Mouse (Mus musculus) hindbrain, embryonic 15.5 days (tissue): ENCODE data around the gene Cdc34. TPM values are rescaled to one million over a fixed set of nuclear protein-coding genes. Genes with fewer than 3 reads are reported as not detected.

Experiments
- ATAC-seq: fragments of 200-750 bp; cut with Nextera tagmentation; 2 replicates; pipeline ENCODE4 v1.8.0; 2017; ENCODE audit warnings: low read depth, moderate number of reproducible peaks, moderate TSS enrichment; ENCODE audit not compliant: low FRiP score
- H3K27ac ChIP-seq: fragments of 300-500 bp; sonication (generic); replicated peaks from 2 replicates; pipeline ENCODE4 v1.5.1; 2015; ENCODE audit warnings: mild to moderate bottlenecking, inconsistent platforms
- H3K27me3 ChIP-seq: fragments of 300-500 bp; sonication (generic); 2 replicates; pipeline ENCODE4 v1.6.1; 2015; ENCODE audit warnings: control low read depth, inconsistent platforms
- H3K36me3 ChIP-seq: fragments of 300-500 bp; sonication (generic); 2 replicates; pipeline ENCODE4 v1.6.1; 2015; ENCODE audit warnings: control low read depth, inconsistent platforms
- H3K4me1 ChIP-seq: fragments of 300-500 bp; sonication (generic); replicated peaks from 2 replicates; pipeline ENCODE4 v1.6.1; 2015; ENCODE audit warnings: control low read depth, inconsistent platforms
- H3K4me2 ChIP-seq: fragments of 300-500 bp; sonication (generic); 2 replicates; pipeline ENCODE4 v1.6.1; 2015; ENCODE audit warnings: moderate library complexity, mild to moderate bottlenecking, inconsistent platforms
- H3K4me3 ChIP-seq: fragments of 300-500 bp; sonication (generic); 2 replicates; pipeline ENCODE4 v1.5.1; 2015; ENCODE audit warnings: mild to moderate bottlenecking, inconsistent platforms
- H3K9ac ChIP-seq: fragments of 300-500 bp; sonication (generic); 2 replicates; pipeline ENCODE4 v1.6.1; 2015; ENCODE audit warnings: inconsistent platforms
- H3K9me3 ChIP-seq: fragments of 300-500 bp; sonication (generic); 2 replicates; pipeline ENCODE4 v1.6.1; 2016; ENCODE audit warnings: control low read depth, inconsistent platforms
- whole genome bisulfite sequencing: fragments of 180-500 bp; shearing (Covaris S2); methylation state at CpG from one replicate; pipeline ENCODE4 v1.1.7; 2015; 5-methylcytosine and 5-hydroxymethylcytosine counted together
- polyA plus RNA-seq: library from polyadenylated mRNA; unstranded; fragments of >200 nt; fragmentation: Nextera tagmentation; extraction: Ambion mirVana; gene quantifications from 2 replicates; pipeline ENCODE4 v1.2.1, GENCODE M21; 2015

Cdc34 gene
- polyA plus RNA-seq, 1 experiment from 2014 or later: 91.7 TPM

GRCm38 (mm10) chr10:79660298-79660697, 21.7 kb upstream of the Cdc34 start:
- ATAC-seq: no peak
- H3K27ac ChIP-seq: no peak overlapping the region
- 78% methylated on average over 2 of the region's 2 CpGs for WGBS

DNA sequence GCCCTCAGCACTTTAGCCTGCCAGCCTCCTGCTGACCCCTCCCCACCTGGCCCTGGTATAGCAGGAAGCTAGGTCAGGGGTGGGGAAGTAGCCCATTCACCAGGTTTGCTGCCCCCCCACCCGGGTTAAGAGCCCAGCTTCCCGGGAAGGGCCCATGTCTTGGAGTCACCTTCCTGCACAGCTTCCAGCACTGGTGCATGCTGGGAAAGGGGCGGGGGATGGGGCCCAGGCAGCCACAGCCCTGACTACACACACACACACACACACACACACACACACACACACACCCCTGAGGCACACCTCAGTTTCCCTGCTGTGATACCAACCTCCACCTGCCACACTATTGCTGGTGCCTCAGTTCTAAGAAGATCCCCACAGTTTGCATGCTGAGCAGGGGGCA, 20.1 kb upstream of the Cdc34 start:
- H3K4me3 ChIP-seq: no peak overlapping the region
- no peaks in the 10 kb centered on the region for H3K36me3 ChIP-seq
- WGBS: 48% methylated on average over 3 of the region's 3 CpGs
- no peaks in the 10 kb centered on the region for H3K4me1 ChIP-seq
- no peak overlapping the region for H3K27ac ChIP-seq
- H3K4me2 ChIP-seq: no peak overlapping the region
- no peak for ATAC-seq
- no peak overlapping the region for H3K9ac ChIP-seq
- no peaks in the 10 kb centered on the region for H3K27me3 ChIP-seq
- H3K9me3 ChIP-seq: no peaks in the 10 kb centered on the region

More at GRCm38 (mm10) chr10:79660298-79660697, 21.7 kb upstream of the Cdc34 start:
- Histone ChIP-seq H3K9me3 (no peaks in the 10 kb centered on the region), H3K27me3 (no peaks in the 10 kb centered on the region), H3K4me1 (peaks cover 4% of the 10 kb centered on the region), H3K4me3 (no peak overlapping the region), H3K36me3 (no peaks in the 10 kb centered on the region), H3K4me2 (no peak overlapping the region), H3K9ac (no peak overlapping the region)

- no peak for ATAC-seq
- Histone ChIP-seq H3K9ac (no peak within 1 kb of the TSS), H3K36me3 (no peaks in the 10 kb centered on the region), H3K27me3 (no peaks in the 10 kb centered on the region), H3K4me3 (no peak within 1 kb of the TSS), H3K4me2 (no peak within 1 kb of the TSS), H3K4me1 (peaks cover 9% of the 10 kb centered on the region), H3K27ac (no peak within 1 kb of the TSS), H3K9me3 (no peaks in the 10 kb centered on the region)
- 11% methylated on average over 13 of the region's 13 CpGs for WGBS
Observed at GRCm38 (mm10) chr10:79664131-79664665, 17.8 kb upstream of the Cdc34 start, which contains the start of gene Madcam1. Madcam1 (plus strand) TSS chr10:79664559.

- Histone ChIP-seq H3K36me3 (no peaks in the 10 kb centered on the region), H3K27ac (no peak overlapping the region), H3K4me3 (no peak overlapping the region), H3K27me3 (no peaks in the 10 kb centered on the region), H3K9ac (no peak overlapping the region), H3K4me1 (peaks cover 10% of the 10 kb centered on the region), H3K9me3 (no peaks in the 10 kb centered on the region), H3K4me2 (no peak overlapping the region)
- no peak for ATAC-seq
- WGBS: 87% methylated on average over 8 of the region's 8 CpGs
Observed at GRCm38 (mm10) chr10:79665051-79665450, 16.9 kb upstream of the Cdc34 start.

DNA sequence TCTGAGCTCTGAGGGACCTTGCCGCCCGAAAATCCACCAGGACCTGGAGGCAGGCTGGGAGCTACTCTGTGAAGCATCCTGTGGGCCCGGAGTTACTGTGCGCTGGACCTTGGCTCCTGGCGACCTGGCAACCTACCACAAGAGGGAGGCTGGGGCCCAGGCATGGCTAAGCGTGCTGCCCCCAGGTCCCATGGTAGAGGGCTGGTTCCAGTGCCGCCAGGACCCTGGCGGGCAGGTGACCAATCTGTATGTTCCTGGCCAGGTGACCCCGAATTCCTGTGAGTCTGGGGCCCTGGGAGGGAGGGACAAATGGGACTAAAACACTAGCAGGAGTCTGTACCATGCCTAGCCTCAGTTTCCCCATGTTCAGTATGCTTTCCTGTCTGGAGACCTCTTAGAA, 15.5 kb upstream of the Cdc34 start:
- Histone ChIP-seq H3K4me2 (no peak overlapping the region), H3K9me3 (no peaks in the 10 kb centered on the region), H3K36me3 (no peaks in the 10 kb centered on the region), H3K27ac (no peak overlapping the region), H3K4me1 (peaks cover 24% of the 10 kb centered on the region), H3K9ac (no peak overlapping the region), H3K27me3 (no peaks in the 10 kb centered on the region), H3K4me3 (no peak overlapping the region)
- ATAC-seq: no peak
- 70% methylated on average over 9 of the region's 9 CpGs for WGBS

DNA sequence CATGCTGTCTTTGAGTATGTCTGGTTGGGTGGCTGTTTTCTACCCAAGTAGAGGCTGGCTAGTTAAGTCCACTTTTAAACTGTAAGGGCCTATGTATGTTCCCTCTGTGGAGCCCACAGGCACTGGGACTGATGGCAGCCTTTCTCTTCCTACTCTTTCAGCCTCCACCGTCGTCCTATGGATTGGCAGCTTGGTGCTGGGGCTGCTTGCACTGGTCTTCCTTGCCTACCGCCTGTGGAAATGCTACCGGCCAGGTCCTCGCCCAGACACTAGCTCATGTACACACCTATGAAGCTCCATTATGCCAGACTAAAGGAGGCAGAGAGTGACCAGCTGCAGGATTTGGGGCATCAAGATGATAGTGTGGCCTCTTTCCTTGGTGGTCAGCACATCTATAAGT, 13.9 kb upstream of the Cdc34 start:
- 83% methylated on average over 5 of the region's 5 CpGs for WGBS
- no peaks in the 10 kb centered on the region for H3K27me3 ChIP-seq
- H3K4me3 ChIP-seq: peak overlapping the region; percentile 78
- H3K9me3 ChIP-seq: no peaks in the 10 kb centered on the region
- H3K9ac ChIP-seq: peak overlapping the region; percentile 86
- no peak for ATAC-seq
- H3K4me2 ChIP-seq: peak overlapping the region; percentile 87
- peaks cover 27% of the 10 kb centered on the region for H3K4me1 ChIP-seq
- H3K36me3 ChIP-seq: no peaks in the 10 kb centered on the region
- H3K27ac ChIP-seq: peak overlapping the region; percentile 97

- Histone ChIP-seq H3K4me3 (peak within 1 kb of the TSS; percentile 78), H3K27ac (peak within 1 kb of the TSS; percentile 97), H3K9ac (peak within 1 kb of the TSS; percentile 86), H3K4me2 (peak within 1 kb of the TSS; percentile 87), H3K4me1 (peaks cover 27% of the 10 kb centered on the region), H3K36me3 (no peaks in the 10 kb centered on the region), H3K27me3 (no peaks in the 10 kb centered on the region), H3K9me3 (no peaks in the 10 kb centered on the region)
- peak; percentile 86 for ATAC-seq
- under 1% methylated on average over 44 of the region's 45 CpGs for WGBS
Observed at GRCm38 (mm10) chr10:79668771-79669575, 13.0 kb upstream of the Cdc34 start, which contains the start of gene Tpgs1. Tpgs1 (plus strand) TSS chr10:79669369.

- H3K27ac ChIP-seq: peak overlapping the region; percentile 97
- peaks cover 27% of the 10 kb centered on the region for H3K4me1 ChIP-seq
- H3K4me2 ChIP-seq: peak overlapping the region; percentile 87
- H3K4me3 ChIP-seq: peak overlapping the region; percentile 78
- peak overlapping the region; percentile 86 for H3K9ac ChIP-seq
- H3K9me3 ChIP-seq: no peaks in the 10 kb centered on the region
- peak; percentile 67 for ATAC-seq
- no peaks in the 10 kb centered on the region for H3K27me3 ChIP-seq
- no peaks in the 10 kb centered on the region for H3K36me3 ChIP-seq
- under 1% methylated on average over 47 of the region's 47 CpGs for WGBS
Observed at GRCm38 (mm10) chr10:79669576-79670057, 12.4 kb upstream of the Cdc34 start.

DNA sequence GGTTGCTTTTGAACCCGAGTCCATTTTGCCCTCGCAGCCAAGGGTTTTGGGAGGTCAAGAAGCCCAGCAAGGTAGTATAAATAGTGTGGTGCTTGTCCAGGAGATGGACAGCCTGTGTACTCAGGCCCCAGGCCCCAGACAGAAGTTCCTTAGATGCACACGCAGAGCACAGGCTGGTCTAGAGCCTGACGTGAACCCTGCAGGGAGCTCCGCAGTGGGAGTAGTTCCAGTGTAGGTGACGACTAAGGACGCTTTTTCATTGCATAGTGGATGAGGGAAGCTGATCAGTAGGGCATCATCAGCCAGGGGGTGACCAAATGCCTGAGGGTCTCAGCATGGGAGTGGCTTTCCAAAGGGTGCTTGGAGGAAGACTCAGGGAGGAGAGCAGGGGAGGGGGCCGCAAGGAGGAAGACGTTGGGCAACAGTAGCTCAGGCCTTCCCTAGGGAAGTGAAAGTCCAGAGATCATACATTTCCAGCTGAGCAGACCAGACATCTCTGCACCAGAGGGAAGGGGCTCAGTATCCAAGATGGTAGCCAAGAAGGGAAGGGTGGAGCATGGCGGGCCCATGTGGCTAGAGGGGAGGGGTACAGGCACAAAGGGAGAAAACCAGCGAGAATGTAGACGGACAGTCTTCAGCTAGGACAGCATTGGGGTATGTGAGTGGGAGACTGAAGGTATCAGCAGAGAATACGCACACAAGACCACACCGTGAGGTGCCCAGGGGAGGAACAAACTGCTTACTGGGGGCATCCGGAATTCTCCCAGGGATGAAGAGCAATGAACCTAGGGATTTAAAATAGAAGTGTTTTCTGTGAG, 11.7 kb upstream of the Cdc34 start:
- H3K4me2 ChIP-seq: peak overlapping the region; percentile 87
- peak; percentile 25 for ATAC-seq
- H3K27me3 ChIP-seq: no peaks in the 10 kb centered on the region
- H3K4me1 ChIP-seq: peaks cover 27% of the 10 kb centered on the region
- no peaks in the 10 kb centered on the region for H3K36me3 ChIP-seq
- peak overlapping the region; percentile 97 for H3K27ac ChIP-seq
- no peaks in the 10 kb centered on the region for H3K9me3 ChIP-seq
- H3K9ac ChIP-seq: peak overlapping the region; percentile 86
- peak overlapping the region; percentile 78 for H3K4me3 ChIP-seq
- 33% methylated on average over 15 of the region's 15 CpGs for WGBS

- Histone ChIP-seq H3K9me3 (no peaks in the 10 kb centered on the region), H3K4me2 (peak overlapping the region; percentile 87), H3K27me3 (no peaks in the 10 kb centered on the region), H3K4me1 (peaks cover 27% of the 10 kb centered on the region), H3K4me3 (0 out of 2 replicates have a peak overlapping the region, but pooled peaks have one; percentile 78), H3K9ac (no peak overlapping the region), H3K36me3 (no peaks in the 10 kb centered on the region; the same call in 1 of the 2 replicates), H3K27ac (no peak overlapping the region)
- ATAC-seq: no peak
- WGBS: 57% methylated on average over 6 of the region's 6 CpGs
Observed at GRCm38 (mm10) chr10:79671396-79672087, 10.5 kb upstream of the Cdc34 start.

GRCm38 (mm10) chr10:79672088-79672455, 9.9 kb upstream of the Cdc34 start:
- H3K27ac ChIP-seq: no peak overlapping the region
- no peak overlapping the region for H3K4me3 ChIP-seq
- no peak for ATAC-seq
- H3K4me1 ChIP-seq: peaks cover 27% of the 10 kb centered on the region
- H3K9ac ChIP-seq: no peak overlapping the region
- H3K27me3 ChIP-seq: no peaks in the 10 kb centered on the region
- 53% methylated on average over 3 of the region's 3 CpGs for WGBS
- H3K9me3 ChIP-seq: no peaks in the 10 kb centered on the region
- no peaks in the 10 kb centered on the region; the same call in 1 of the 2 replicates for H3K36me3 ChIP-seq
- no peak overlapping the region for H3K4me2 ChIP-seq
